Mouse (Mus musculus) brain, embryonic 14.5 days (tissue): Measurements from ENCODE around the gene Slc38a6.

Source experiments
- CTCF ChIP-seq: fragments of 200-500 bp; IDR thresholded peaks from 2 replicates; pipeline ENCODE4 v1.5.1; 2012; ENCODE audit warnings: inconsistent platforms, mild to moderate bottlenecking, moderate library complexity, borderline replicate concordance; ENCODE audit not compliant: insufficient read depth, insufficient read length; ENCODE audit errors: extremely low read depth
- POLR2A ChIP-seq: fragments of 200-500 bp; IDR thresholded peaks from 2 replicates; pipeline ENCODE4 v1.6.1; 2012; ENCODE audit warnings: mild to moderate bottlenecking, inconsistent platforms, borderline replicate concordance; ENCODE audit not compliant: poor library complexity, insufficient read depth, insufficient read length, severe bottlenecking; ENCODE audit errors: extremely low read depth

GRCm38 (mm10) chr12:73255006-73255405 lies 31.6 kb upstream of the Slc38a6 start:
- TF ChIP-seq POLR2A (no peak), CTCF (no peak)
